12 mouse cellular contexts compared by ENCODE assay signal in the genomic region with DNA sequence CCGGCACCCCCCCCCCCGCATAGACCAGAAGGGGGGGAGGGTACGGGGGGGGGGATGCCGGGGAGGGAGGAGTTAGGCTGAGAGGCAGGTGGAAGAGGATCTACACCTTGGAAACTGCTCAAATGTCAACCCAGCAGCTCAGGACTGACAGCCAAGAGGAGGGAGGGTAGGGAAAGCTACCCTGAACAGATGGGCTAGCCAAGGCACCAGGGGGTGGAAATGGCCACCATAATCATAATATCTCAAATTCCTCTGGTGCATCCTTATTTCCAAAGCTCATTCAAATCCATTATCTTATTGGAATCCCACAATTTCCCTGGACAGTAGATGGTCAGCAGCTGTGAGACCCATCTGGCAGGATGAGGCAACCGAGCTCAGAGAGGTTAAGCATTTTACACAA. TPM values are rescaled to one million over a fixed set of nuclear protein-coding genes. Genes with fewer than 3 reads are reported as not detected.
DNase-seq lines count a peak whose midpoint lies in the region; ATAC-seq lines count a peak whose summit lies in the region.
"Had no signal": no experiment of that assay in that cellular context is flagged by ENCODE, and none has a peak within 500 bp of the region (broad histone marks: within the 10 kb centered on the region; RNA-seq: fewer than 3 reads in every experiment).

No protein-coding gene starts in this region.

- no peaks in the 10 kb centered on the region for H3K27me3 ChIP-seq in neural tube, embryonic 12.5 days (replicated peaks)
- H3K27me3 ChIP-seq in neural tube, embryonic 15.5 days (replicated peaks), result no peaks in the 10 kb centered on the region
- no peaks in the 10 kb centered on the region for H3K27me3 ChIP-seq in limb, embryonic 10.5 days (ENCODE audit: low read depth, poor library complexity, severe bottlenecking)
- H3K27me3 ChIP-seq: intestine, embryonic 15.5 days had no signal

- ATAC-seq in neural tube, embryonic 12.5 days (ENCODE audit: low FRiP score, low read depth), result no peak
- ATAC-seq in neural tube, embryonic 15.5 days (ENCODE audit: low FRiP score), result no peak
- ATAC-seq in megakaryocyte, adult 5-6 weeks (ENCODE audit: poor library complexity, severe bottlenecking), result no peak
- ATAC-seq: intestine, embryonic 15.5 days had no signal

- no peaks in the 10 kb centered on the region for H3K9me3 ChIP-seq in neural tube, embryonic 12.5 days
- no peaks in the 10 kb centered on the region for H3K9me3 ChIP-seq in neural tube, embryonic 15.5 days (replicated peaks)
- H3K9me3 ChIP-seq in limb, embryonic 10.5 days (replicated peaks), result no peaks in the 10 kb centered on the region
- H3K9me3 ChIP-seq: intestine, embryonic 15.5 days; limb, embryonic 15.5 days had no signal

- no peaks in the 10 kb centered on the region for H3K36me3 ChIP-seq in neural tube, embryonic 12.5 days
- no peaks in the 10 kb centered on the region for H3K36me3 ChIP-seq in neural tube, embryonic 15.5 days
- H3K36me3 ChIP-seq in limb, embryonic 10.5 days, result no peaks in the 10 kb centered on the region
- H3K36me3 ChIP-seq: intestine, embryonic 15.5 days; limb, embryonic 15.5 days had no signal

- 44% methylated on average over 3 of the region's 5 CpGs for WGBS in neural tube, embryonic 12.5 days
- WGBS in neural tube, embryonic 15.5 days, result 11% methylated on average over 1 of the region's 5 CpGs
- 31% methylated on average over 3 of the region's 5 CpGs for WGBS in limb, embryonic 10.5 days

- no peak overlapping the region for H3K4me3 ChIP-seq in neural tube, embryonic 12.5 days
- H3K4me3 ChIP-seq in neural tube, embryonic 15.5 days (replicated peaks), result no peak overlapping the region
- H3K4me3 ChIP-seq in limb, embryonic 10.5 days, result no peak overlapping the region
- H3K4me3 ChIP-seq: intestine, embryonic 15.5 days; limb, embryonic 15.5 days had no signal

- peak overlapping the region; percentile 84 for H3K27ac ChIP-seq in neural tube, embryonic 12.5 days
- H3K27ac ChIP-seq in neural tube, embryonic 15.5 days (replicated peaks), result no peak overlapping the region
- H3K27ac ChIP-seq in limb, embryonic 10.5 days, result 0 out of 2 replicates have a peak overlapping the region, but pooled peaks have one; percentile 37
- H3K27ac ChIP-seq: intestine, embryonic 15.5 days; limb, embryonic 15.5 days had no signal

- H3K9ac ChIP-seq in neural tube, embryonic 12.5 days, result no peak overlapping the region
- H3K9ac ChIP-seq in neural tube, embryonic 15.5 days (replicated peaks), result no peak overlapping the region
- H3K9ac ChIP-seq: intestine, embryonic 15.5 days; limb, embryonic 15.5 days had no signal

- DNase-seq in cerebellum, postnatal 36 days, result peak; percentile 68 to 71
- DNase-seq in limb, embryonic 10.5 days (ENCODE audit: low spot score), result no peak
- DNase-seq in layer of hippocampus, postnatal 14 days (ENCODE audit: low spot score in 2 of 2), result no peak
- no peak for DNase-seq in spleen, adult 18-20 months
- DNase-seq: gastrocnemius, postnatal 25 days; kidney, postnatal 10 days; thymus, postnatal 4 days had no signal

- H3K4me2 ChIP-seq in neural tube, embryonic 12.5 days (replicated peaks), result peak overlapping the region; percentile 44
- H3K4me2 ChIP-seq in neural tube, embryonic 15.5 days, result no peak overlapping the region
- H3K4me2 ChIP-seq: intestine, embryonic 15.5 days; limb, embryonic 15.5 days had no signal

- H3K4me1 ChIP-seq in neural tube, embryonic 12.5 days, result peaks cover 63% of the 10 kb centered on the region
- H3K4me1 ChIP-seq in neural tube, embryonic 15.5 days, result peaks cover 38% of the 10 kb centered on the region
- peaks cover 34% of the 10 kb centered on the region for H3K4me1 ChIP-seq in limb, embryonic 10.5 days
- H3K4me1 ChIP-seq: intestine, embryonic 15.5 days; limb, embryonic 15.5 days had no signal

RNA-seq across cellular contexts. Expression of gene Srrm4, which starts 19.7 kb away (rescaled TPM):
- 23.7 and 25.0 TPM in 2 replicates for polyA plus RNA-seq in neural tube, embryonic 12.5 days (2016; fragmentation: Nextera tagmentation; extraction: Ambion mirVana)
- 12.3 and 15.6 TPM in 2 replicates for polyA plus RNA-seq in neural tube, embryonic 15.5 days (2015; fragmentation: Nextera tagmentation; extraction: Ambion mirVana)
- polyA plus RNA-seq in limb, embryonic 10.5 days (2016; fragmentation: Nextera tagmentation; extraction: Ambion mirVana), result 0.04 TPM in 1 of 2 replicates, not detected in the other
- not detected in 2 replicates for total RNA-seq in megakaryocyte, adult 5-6 weeks (2015)
- total RNA-seq in megakaryocyte, adult 5-6 weeks (2017), result 0.40 TPM in 1 of 2 replicates, not detected in the other
- 10 to 100 TPM; 30.5 to 33.6 TPM for total RNA-seq in layer of hippocampus, postnatal 14 days (2021)

Comparison
In these comparisons a context has a peak if more than half of its experiments do, and no peak if none do; other contexts are left out.
1. DNase-seq: peak in cerebellum, postnatal 36 days (2 of 2); none in limb, embryonic 10.5 days (single experiment), layer of hippocampus, postnatal 14 days (0 of 2) and spleen, adult 18-20 months (0 of 2).
2. RNA of gene Srrm4, which starts 19.7 kb away (polyA plus RNA-seq): 23.7 to 25.0 TPM in neural tube, embryonic 12.5 days and 12.3 to 15.6 TPM in neural tube, embryonic 15.5 days; 0.04 TPM in limb, embryonic 10.5 days; every median in the first group is over 10 times any median in the second.